Mouse (Mus musculus) heart, adult 2 months (tissue): ENCODE measurements at regions not wholly inside any gene's neighbourhood (a gene's known extent, or its start where the extent isn't known, plus 50 kb on each side); places are given as distances from the start of the nearest gene placed in this dataset.

ENCODE experiments used
- DNase-seq, 2 experiments: peaks; one replicate each; pipeline ENCODE4 v3.0.0; 2021
- H3K27ac ChIP-seq: fragments of 200-600 bp; 2 replicates; pipeline ENCODE4 v1.8.1; 2022
- H3K27me3 ChIP-seq: fragments of 200-500 bp; 2 replicates; pipeline ENCODE4 v1.6.1; 2012; ENCODE audit warnings: mild to moderate bottlenecking, low read length, inconsistent platforms, mixed read lengths; ENCODE audit not compliant: control insufficient read depth, insufficient read depth
- H3K36me3 ChIP-seq: fragments of 200-500 bp; 2 replicates; pipeline ENCODE4 v1.6.1; 2012; ENCODE audit warnings: low read length, inconsistent platforms; ENCODE audit not compliant: control insufficient read depth, insufficient read depth
- H3K4me1 ChIP-seq: fragments of 200-500 bp; 2 replicates; pipeline ENCODE4 v1.6.1; 2011; ENCODE audit warnings: low read length; ENCODE audit not compliant: control insufficient read depth, insufficient read depth
- H3K4me3 ChIP-seq: fragments of 200-600 bp; 2 replicates; pipeline ENCODE4 v1.8.1; 2022
- H3K79me2 ChIP-seq: fragments of 200-500 bp; replicated peaks from 2 replicates; pipeline ENCODE4 v1.6.1; 2012; ENCODE audit warnings: mild to moderate bottlenecking, inconsistent platforms, low read length, moderate library complexity, mixed read lengths; ENCODE audit not compliant: control insufficient read depth, insufficient read depth
- H3K9ac ChIP-seq: fragments of 200-500 bp; 2 replicates; pipeline ENCODE4 v1.6.1; 2012; ENCODE audit warnings: low read depth, mild to moderate bottlenecking, control low read depth, inconsistent platforms, low read length, mixed read lengths
- CTCF ChIP-seq: fragments of 200-600 bp; IDR thresholded peaks from 2 replicates; pipeline ENCODE4 v1.8.1; 2022; ENCODE audit warnings: antibody characterized with exemption, mild to moderate bottlenecking, moderate library complexity
- EP300 ChIP-seq: fragments of 200-500 bp; IDR thresholded peaks from 2 replicates; pipeline ENCODE4 v1.6.1; 2011; ENCODE audit warnings: low read depth, low read length, control low read depth; ENCODE audit not compliant: insufficient read depth
- POLR2A ChIP-seq: fragments of 200-500 bp; IDR thresholded peaks from 2 replicates; pipeline ENCODE4 v1.6.1; 2011; ENCODE audit warnings: mild to moderate bottlenecking, low read depth, low read length, control low read depth; ENCODE audit not compliant: insufficient read depth
- WGBS: fragments of 180-500 bp; shearing (Covaris S2); methylation state at CpG from one replicate; pipeline ENCODE4 v1.1.7; 2018; 5-methylcytosine and 5-hydroxymethylcytosine counted together
- intact Hi-C: fragments of 180-260 bp; cut with DNase I; formaldehyde crosslinking; loops from one replicate; pipeline ENCODE4 v1.15.1; 2025

DNA sequence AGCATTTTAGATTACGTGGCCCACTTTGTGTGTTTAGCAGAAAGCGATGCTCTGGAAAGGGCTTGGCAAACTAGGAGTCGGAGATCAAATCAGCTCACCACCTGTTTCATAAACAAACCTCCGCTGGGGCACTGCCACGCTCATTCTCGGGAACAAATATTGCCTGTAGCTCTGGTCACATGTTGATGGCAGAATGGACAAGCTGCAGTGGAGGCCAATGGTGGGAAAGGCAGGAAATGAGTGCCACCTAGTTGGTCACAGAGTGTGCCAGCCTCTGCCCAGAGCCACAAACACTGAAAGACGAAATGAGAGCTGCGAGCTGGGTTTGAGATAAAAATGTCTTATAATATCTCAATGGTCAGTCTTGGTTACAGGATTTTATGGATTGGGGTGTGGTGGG is 259.2 kb upstream of the Csf3r start:
- no peak for TF ChIP-seq CTCF
- no peak for TF ChIP-seq POLR2A
- TF ChIP-seq EP300: no peak
- Histone ChIP-seq H3K79me2 (no peaks in the 10 kb centered on the region), H3K4me1 (no peaks in the 10 kb centered on the region), H3K27me3 (no peaks in the 10 kb centered on the region), H3K27ac (no peak overlapping the region), H3K9ac (no peak overlapping the region), H3K36me3 (no peaks in the 10 kb centered on the region), H3K4me3 (no peak overlapping the region)
- whole genome bisulfite sequencing: 81% methylated on average over 8 of the region's 8 CpGs
- no peak for DNase-seq
- intact Hi-C loops: no loop called here

DNA sequence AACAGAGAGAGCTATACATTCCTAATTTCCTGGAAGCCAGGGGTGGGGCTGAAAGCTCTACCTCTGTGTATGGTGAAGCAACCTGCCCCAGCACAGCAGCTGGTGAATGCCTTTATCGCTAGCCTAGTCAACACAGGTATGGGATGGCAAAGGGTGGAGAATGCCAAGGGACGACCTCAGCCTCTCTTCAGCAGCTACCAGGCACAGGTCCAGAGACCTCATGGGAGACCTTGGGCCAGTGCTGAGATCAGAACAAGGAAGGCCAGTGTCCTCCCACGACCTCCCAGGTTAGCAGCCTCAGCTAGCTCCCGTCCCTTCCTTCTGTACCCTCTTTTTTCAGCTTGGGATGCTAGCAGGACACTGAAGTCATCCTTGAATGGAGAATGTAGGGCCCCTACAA is 247.2 kb upstream of the Csf3r start:
- 71% methylated on average over 4 of the region's 4 CpGs for WGBS
- no peak for DNase-seq
- no peak overlapping the region for H3K4me3 ChIP-seq
- no peak overlapping the region for H3K9ac ChIP-seq
- no peak overlapping the region for H3K27ac ChIP-seq
- intact Hi-C loops: no loop called here
- no peaks in the 10 kb centered on the region for H3K4me1 ChIP-seq
- no peaks in the 10 kb centered on the region for H3K79me2 ChIP-seq
- H3K36me3 ChIP-seq: no peaks in the 10 kb centered on the region
- TF ChIP-seq EP300: no peak
- TF ChIP-seq CTCF: no peak
- H3K27me3 ChIP-seq: no peaks in the 10 kb centered on the region

DNA sequence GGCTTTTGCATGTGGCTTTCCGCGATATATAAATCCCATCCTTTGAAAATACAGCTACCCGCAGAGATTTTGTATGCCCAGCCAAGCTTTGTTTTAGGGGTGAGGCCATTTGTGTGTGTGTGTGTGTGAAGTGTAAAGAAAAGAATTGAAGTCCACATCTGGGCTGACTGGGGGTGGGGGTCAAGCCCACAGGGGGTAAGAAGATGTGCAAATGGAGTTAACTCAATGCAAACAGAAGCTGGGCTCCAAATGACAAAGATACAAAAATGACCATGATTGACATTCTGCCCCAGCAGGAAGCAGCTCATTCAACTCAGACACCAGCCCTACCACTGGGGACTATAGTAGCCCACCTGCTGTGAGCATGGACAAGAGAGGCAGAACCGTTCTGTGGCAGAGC is 244.2 kb upstream of the Csf3r start:
- TF ChIP-seq EP300 (no peak), CTCF (no peak), POLR2A (no peak)
- Histone ChIP-seq H3K9ac (no peak overlapping the region), H3K4me1 (no peaks in the 10 kb centered on the region), H3K79me2 (no peaks in the 10 kb centered on the region), H3K27me3 (no peaks in the 10 kb centered on the region), H3K36me3 (no peaks in the 10 kb centered on the region), H3K27ac (no peak overlapping the region), H3K4me3 (no peak overlapping the region)
- 28% methylated on average over 4 of the region's 4 CpGs for WGBS
- intact Hi-C loops: no loop called here
- no peak for DNase-seq

DNA sequence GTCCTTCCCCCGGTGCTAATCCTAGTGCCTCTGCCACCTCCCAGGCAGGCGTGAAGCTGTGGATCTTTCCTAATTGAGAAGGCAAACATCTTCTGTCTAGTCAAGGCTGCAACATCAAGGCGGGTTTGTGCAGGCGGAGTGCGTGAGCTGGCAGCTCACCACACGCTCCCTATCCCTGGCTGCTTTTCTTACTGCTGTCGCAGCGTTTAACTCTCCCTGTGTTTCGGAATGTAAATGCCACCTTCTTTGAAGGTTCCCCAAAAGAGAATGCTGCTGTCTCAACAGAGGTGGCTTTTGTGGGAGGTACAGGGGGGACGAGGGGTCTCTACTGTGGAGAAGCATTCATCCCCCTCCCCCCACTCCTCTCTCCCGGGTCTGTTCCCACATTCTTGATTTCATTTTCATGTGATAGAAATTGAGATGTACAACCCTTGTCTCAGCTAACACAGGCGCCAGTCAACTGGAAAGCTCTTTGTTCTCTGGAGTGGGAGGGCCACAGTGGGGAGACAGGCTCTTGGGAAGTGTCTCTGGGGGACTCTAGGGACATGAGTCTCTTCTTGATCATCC is 243.3 kb upstream of the Csf3r start:
- Histone ChIP-seq H3K79me2 (no peaks in the 10 kb centered on the region), H3K4me1 (no peaks in the 10 kb centered on the region), H3K27ac (no peak overlapping the region), H3K27me3 (no peaks in the 10 kb centered on the region), H3K9ac (no peak overlapping the region), H3K36me3 (no peaks in the 10 kb centered on the region), H3K4me3 (no peak overlapping the region)
- WGBS: 16% methylated on average over 12 of the region's 12 CpGs
- TF ChIP-seq EP300 (no peak), POLR2A (no peak), CTCF (no peak)
- intact Hi-C loops: no loop called here
- DNase-seq: no peak

DNA sequence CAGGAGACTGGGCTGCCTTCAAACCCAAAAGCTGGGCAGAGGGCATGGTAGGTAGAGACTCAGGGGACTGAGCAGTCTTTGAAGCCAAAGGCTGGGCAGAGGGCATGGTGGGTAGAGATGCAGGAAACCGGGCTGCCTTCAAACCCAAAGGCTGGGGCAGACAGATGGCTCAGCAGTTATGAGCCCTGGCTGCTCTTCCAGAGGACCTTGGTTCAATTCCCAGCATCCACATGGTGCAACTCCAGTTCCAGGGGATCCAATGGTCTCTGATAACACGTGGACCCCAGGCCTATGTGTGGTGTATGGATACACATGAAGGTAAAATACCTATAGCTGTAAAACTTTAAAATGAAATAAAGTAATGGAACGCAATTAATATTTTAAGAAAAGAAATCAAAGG is 242.0 kb upstream of the Csf3r start:
- TF ChIP-seq POLR2A: no peak
- TF ChIP-seq EP300: no peak
- no peak for TF ChIP-seq CTCF
- Histone ChIP-seq H3K9ac (no peak overlapping the region), H3K4me1 (no peaks in the 10 kb centered on the region), H3K79me2 (no peaks in the 10 kb centered on the region), H3K36me3 (no peaks in the 10 kb centered on the region), H3K27ac (no peak overlapping the region), H3K27me3 (no peaks in the 10 kb centered on the region), H3K4me3 (no peak overlapping the region)
- intact Hi-C loops: no loop called here
- 59% methylated on average over 3 of the region's 3 CpGs for WGBS
- DNase-seq: no peak

DNA sequence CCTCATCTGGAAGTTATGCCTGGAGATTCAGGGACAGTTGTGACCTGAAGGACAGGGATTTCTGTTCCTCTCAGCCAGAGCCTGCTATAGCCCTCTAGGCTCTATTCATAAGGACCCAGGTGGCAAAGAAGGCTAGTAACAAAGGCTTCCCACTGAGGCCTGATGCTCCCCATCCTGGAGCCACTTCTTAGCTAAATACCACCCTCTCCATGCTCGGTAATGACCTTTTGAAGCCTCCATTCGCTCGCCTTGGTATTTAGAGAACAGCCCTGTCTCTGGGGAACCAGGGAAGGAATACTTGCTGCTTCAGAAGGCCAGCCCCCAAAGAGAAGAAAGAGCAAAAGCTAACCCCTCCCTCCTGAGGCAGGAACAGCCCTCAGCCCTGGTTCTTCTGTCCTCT is 238.3 kb upstream of the Csf3r start:
- Histone ChIP-seq H3K27ac (no peak overlapping the region), H3K4me1 (no peaks in the 10 kb centered on the region), H3K9ac (no peak overlapping the region), H3K27me3 (no peaks in the 10 kb centered on the region), H3K79me2 (no peaks in the 10 kb centered on the region), H3K36me3 (no peaks in the 10 kb centered on the region), H3K4me3 (no peak overlapping the region)
- no peak for TF ChIP-seq POLR2A
- no peak for TF ChIP-seq EP300
- TF ChIP-seq CTCF: no peak
- DNase-seq: no peak
- 22% methylated on average over 3 of the region's 3 CpGs for WGBS
- intact Hi-C loops: no loop called here
